In the genomic region with DNA sequence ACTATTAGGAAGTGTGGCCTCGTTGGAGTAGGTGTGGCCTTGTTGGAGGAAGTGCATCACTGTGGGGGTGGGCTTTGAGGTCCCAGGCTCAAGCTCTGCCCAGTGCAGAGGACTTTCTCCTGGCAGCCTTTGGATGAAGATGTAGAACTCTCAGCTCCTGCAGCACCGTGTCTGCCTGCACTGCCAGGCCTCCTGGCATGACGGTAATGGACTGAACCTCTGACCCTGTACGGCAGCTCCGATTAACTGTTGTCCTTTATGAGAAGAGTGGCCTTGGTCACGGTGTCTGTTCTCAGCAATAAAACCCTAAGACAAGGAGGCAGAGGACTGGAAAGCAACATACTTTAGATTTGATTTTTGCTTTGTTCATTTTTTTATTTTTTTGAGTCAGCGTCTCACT, we compare ENCODE assay signal across 34 mouse cellular contexts.
"Had no signal": no experiment of that assay in that cellular context is flagged by ENCODE, and none has a peak within 500 bp of the region (broad histone marks: within the 10 kb centered on the region; RNA-seq: fewer than 3 reads in every experiment).

No protein-coding gene starts in this region.

- H3K27ac ChIP-seq: heart, embryonic 13.5 days; heart, embryonic 15.5 days; hindbrain, embryonic 10.5 days; hindbrain, embryonic 12.5 days; hindbrain, embryonic 13.5 days; hindbrain, embryonic 14.5 days; hindbrain, embryonic 15.5 days; hindbrain, postnatal 0 days; intestine, embryonic 15.5 days; kidney, embryonic 15.5 days; kidney, postnatal 0 days; layer of hippocampus, adult 2 months; left cerebral cortex, adult 2 months had no signal

- ATAC-seq: hindbrain, embryonic 16.5 days; hindbrain, postnatal 0 days; inflammation-experienced regulatory T-cells, adult 6 months; intestine, embryonic 15.5 days; intestine, embryonic 16.5 days; intestine, postnatal 0 days had no signal

- H3K9ac ChIP-seq: heart, embryonic 13.5 days; heart, embryonic 15.5 days; hindbrain, embryonic 12.5 days; hindbrain, embryonic 13.5 days; hindbrain, embryonic 14.5 days; hindbrain, embryonic 15.5 days; intestine, embryonic 15.5 days; kidney, embryonic 15.5 days had no signal

- DNase-seq: heart, postnatal 10 days; heart, postnatal 14 days; heart, postnatal 36 days; heart, postnatal 4 days; kidney, adult 11 months; kidney, adult 18-20 months; kidney, adult 2 months; kidney, adult 8-10 months; kidney, adult 9 months; kidney, postnatal 10 days; kidney, postnatal 14 days; kidney, postnatal 25 days; kidney, postnatal 36 days; kidney, postnatal 4 days; layer of hippocampus, adult 9-11 months; layer of hippocampus, postnatal 36 days had no signal

- H3K27me3 ChIP-seq: heart, embryonic 15.5 days; hindbrain, embryonic 12.5 days; hindbrain, embryonic 13.5 days; hindbrain, embryonic 15.5 days; intestine, embryonic 15.5 days; kidney, embryonic 15.5 days had no signal

- H3K4me1 ChIP-seq: hindbrain, embryonic 10.5 days; hindbrain, embryonic 12.5 days; hindbrain, embryonic 13.5 days; hindbrain, embryonic 15.5 days; intestine, embryonic 15.5 days; kidney, embryonic 15.5 days had no signal

- H3K4me3 ChIP-seq: heart, embryonic 13.5 days; heart, embryonic 15.5 days; hindbrain, embryonic 10.5 days; hindbrain, embryonic 12.5 days; hindbrain, embryonic 13.5 days; hindbrain, embryonic 15.5 days; intestine, embryonic 15.5 days; kidney, embryonic 15.5 days; layer of hippocampus, adult 2 months; left cerebral cortex, adult 2 months had no signal

- H3K4me2 ChIP-seq: heart, embryonic 11.5 days; heart, embryonic 13.5 days; heart, embryonic 15.5 days; hindbrain, embryonic 12.5 days; hindbrain, embryonic 13.5 days; hindbrain, embryonic 14.5 days; hindbrain, embryonic 15.5 days; intestine, embryonic 15.5 days; kidney, embryonic 15.5 days had no signal

- H3K9me3 ChIP-seq: heart, embryonic 15.5 days; hindbrain, embryonic 12.5 days; hindbrain, embryonic 15.5 days; intestine, embryonic 15.5 days; kidney, embryonic 15.5 days had no signal
